Mouse (Mus musculus): ENCODE measurements around the gene Gm11549. TPM values are rescaled to one million over a fixed set of nuclear protein-coding genes. Genes with fewer than 3 reads are reported as not detected.
A peak's percentile ranks its signal among the peaks of the same experiment; 100 is the strongest.

Gene Gm11549
- polyA plus RNA-seq, 1 experiment from 2014 or later = 0.17 TPM

- no peaks in the 10 kb centered on the region for H3K4me1 ChIP-seq
- no peak overlapping the region for H3K9ac ChIP-seq
- H3K27ac ChIP-seq = no peak overlapping the region
- 58% methylated on average over 10 of the region's 10 CpGs for whole genome bisulfite sequencing
- H3K4me2 ChIP-seq = no peak overlapping the region
- ATAC-seq (ENCODE audit: borderline replicate concordance, extremely low read depth, low FRiP score, low TSS enrichment) = no peak
- no peaks in the 10 kb centered on the region for H3K27me3 ChIP-seq
- no peaks in the 10 kb centered on the region for H3K9me3 ChIP-seq
- no peaks in the 10 kb centered on the region for H3K36me3 ChIP-seq
- H3K4me3 ChIP-seq = no peak overlapping the region
Measured at GRCm38 (mm10) chr3:36505809-36506735, 15.5 kb downstream of the Gm11549 start.

- no peak overlapping the region for H3K4me3 ChIP-seq
- H3K36me3 ChIP-seq = no peaks in the 10 kb centered on the region
- no peaks in the 10 kb centered on the region for H3K9me3 ChIP-seq
- no peaks in the 10 kb centered on the region for H3K4me1 ChIP-seq
- no peak for ATAC-seq (ENCODE audit: borderline replicate concordance, extremely low read depth, low FRiP score, low TSS enrichment)
- H3K9ac ChIP-seq = no peak overlapping the region
- no peak overlapping the region for H3K4me2 ChIP-seq
- no peaks in the 10 kb centered on the region for H3K27me3 ChIP-seq
- H3K27ac ChIP-seq = no peak overlapping the region
- WGBS = 78% methylated on average over 8 of the region's 8 CpGs
Measured at GRCm38 (mm10) chr3:36505306-36505705, 16.3 kb downstream of the Gm11549 start.

DNA sequence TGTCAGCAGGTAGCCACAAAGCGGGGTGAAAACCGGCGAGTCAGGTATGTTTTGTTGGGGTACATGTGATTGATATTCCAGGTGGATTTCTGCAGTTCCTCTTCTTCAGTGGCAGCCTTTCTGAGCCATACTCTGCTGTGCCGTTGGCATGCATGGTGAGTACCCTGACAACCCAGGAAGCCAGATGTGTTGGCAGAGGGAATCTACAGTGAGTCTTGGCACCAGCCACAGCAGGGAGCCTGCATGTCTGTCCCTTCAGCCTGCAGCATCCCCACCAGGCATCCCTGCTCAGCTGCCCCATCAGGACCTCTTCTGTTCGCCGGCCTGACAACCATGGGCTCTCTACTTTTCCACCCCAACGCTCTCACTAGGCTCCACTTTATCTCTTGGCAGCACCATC lies 20.1 kb downstream of the Gm11549 start:
- H3K9me3 ChIP-seq = no peaks in the 10 kb centered on the region
- H3K9ac ChIP-seq = no peak overlapping the region
- peaks cover 3% of the 10 kb centered on the region; the same call in 1 of the 2 replicates for H3K4me1 ChIP-seq
- H3K27ac ChIP-seq = no peak overlapping the region
- no peaks in the 10 kb centered on the region for H3K36me3 ChIP-seq
- no peak for ATAC-seq (ENCODE audit: borderline replicate concordance, extremely low read depth, low FRiP score, low TSS enrichment)
- H3K27me3 ChIP-seq = no peaks in the 10 kb centered on the region
- no peak overlapping the region for H3K4me2 ChIP-seq
- H3K4me3 ChIP-seq = no peak overlapping the region
- WGBS = 60% methylated on average over 7 of the region's 7 CpGs

DNA sequence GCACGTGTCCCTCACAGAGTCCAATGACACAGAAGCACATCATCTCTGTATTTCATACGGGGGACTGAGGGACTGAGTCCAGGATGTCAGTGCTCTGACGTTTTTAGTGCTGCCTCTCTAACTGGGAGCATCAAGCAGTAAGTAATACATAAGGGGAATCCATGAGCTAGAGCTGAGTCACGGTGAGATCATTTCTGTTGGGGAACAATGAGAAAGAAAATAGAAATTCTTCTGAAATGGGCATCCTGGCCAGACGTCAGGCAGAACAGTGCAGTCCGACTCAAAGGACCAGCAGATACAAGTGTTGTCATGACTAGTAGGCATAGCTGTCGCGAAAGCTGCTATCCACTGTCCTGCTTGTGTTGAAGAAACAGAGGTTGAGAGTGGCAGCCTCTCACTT lies 20.6 kb downstream of the Gm11549 start:
- Histone ChIP-seq H3K27me3 (no peaks in the 10 kb centered on the region), H3K4me2 (no peak overlapping the region), H3K36me3 (no peaks in the 10 kb centered on the region), H3K9me3 (no peaks in the 10 kb centered on the region), H3K9ac (no peak overlapping the region), H3K4me1 (peaks cover 3% of the 10 kb centered on the region; the same call in 1 of the 2 replicates), H3K27ac (no peak overlapping the region), H3K4me3 (no peak overlapping the region)
- no peak for ATAC-seq (ENCODE audit: borderline replicate concordance, extremely low read depth, low FRiP score, low TSS enrichment)
- 79% methylated on average over 8 of the region's 8 CpGs for WGBS

DNA sequence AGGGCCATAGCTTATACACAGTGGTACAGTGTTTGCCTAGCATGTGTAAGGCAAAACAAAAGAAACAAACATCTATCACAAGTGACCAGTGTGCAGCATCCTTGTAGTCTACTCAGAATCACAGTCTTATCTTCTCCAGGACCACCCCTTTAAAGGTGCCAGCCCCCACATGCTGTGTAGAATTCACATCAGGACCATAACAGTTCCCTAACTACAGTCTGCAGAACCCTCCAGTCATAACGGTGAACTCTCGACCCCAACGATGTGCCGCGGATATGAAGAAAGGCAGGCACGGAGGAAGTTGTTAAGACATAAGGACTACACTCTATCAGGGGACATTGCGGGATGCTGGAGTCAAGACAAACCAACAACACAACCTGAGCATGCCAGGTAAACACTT lies 22.2 kb downstream of the Gm11549 start:
- Histone ChIP-seq H3K27ac (no peak overlapping the region), H3K27me3 (no peaks in the 10 kb centered on the region), H3K9me3 (no peaks in the 10 kb centered on the region), H3K4me2 (no peak overlapping the region), H3K9ac (no peak overlapping the region), H3K4me1 (peaks cover 7% of the 10 kb centered on the region), H3K4me3 (no peak overlapping the region), H3K36me3 (no peaks in the 10 kb centered on the region)
- ATAC-seq (ENCODE audit: borderline replicate concordance, extremely low read depth, low FRiP score, low TSS enrichment) = no peak
- WGBS = 90% methylated on average over 7 of the region's 7 CpGs

DNA sequence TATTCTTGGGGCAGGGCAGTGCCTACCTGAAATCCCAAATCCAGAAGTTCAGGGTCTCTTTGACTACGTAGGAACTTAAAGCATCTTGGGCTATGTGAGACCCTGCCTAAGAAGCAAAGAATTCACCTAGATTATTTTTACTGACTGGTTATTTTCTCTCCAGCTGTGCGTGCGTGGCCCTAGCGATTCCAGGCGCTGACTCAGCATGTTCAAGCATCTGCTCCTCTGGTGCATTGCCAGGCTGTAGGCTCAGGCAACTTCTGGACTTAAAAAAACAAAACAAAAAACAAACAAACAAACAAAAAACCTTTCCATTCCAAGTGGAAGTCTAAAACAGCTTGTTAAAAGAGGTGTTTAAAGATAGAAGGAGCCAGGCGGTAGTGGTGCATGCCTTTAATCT lies 23.4 kb downstream of the Gm11549 start:
- Histone ChIP-seq H3K27me3 (no peaks in the 10 kb centered on the region), H3K4me1 (peaks cover 7% of the 10 kb centered on the region), H3K9ac (no peak overlapping the region), H3K4me3 (no peak overlapping the region), H3K9me3 (no peaks in the 10 kb centered on the region), H3K27ac (no peak overlapping the region), H3K4me2 (no peak overlapping the region), H3K36me3 (no peaks in the 10 kb centered on the region)
- ATAC-seq (ENCODE audit: borderline replicate concordance, extremely low read depth, low FRiP score, low TSS enrichment) = no peak
- WGBS = 74% methylated on average over 6 of the region's 6 CpGs

GRCm38 (mm10) chr3:36496746-36497145 lies 24.9 kb downstream of the Gm11549 start:
- no peaks in the 10 kb centered on the region for H3K27me3 ChIP-seq
- H3K4me2 ChIP-seq = peak overlapping the region; percentile 31
- no peaks in the 10 kb centered on the region for H3K9me3 ChIP-seq
- H3K27ac ChIP-seq = no peak overlapping the region
- no peak overlapping the region for H3K4me3 ChIP-seq
- no peak; the same call in 1 of the 2 replicates for ATAC-seq (ENCODE audit: borderline replicate concordance, extremely low read depth, low FRiP score, low TSS enrichment)
- H3K4me1 ChIP-seq = peaks cover 7% of the 10 kb centered on the region
- H3K9ac ChIP-seq = peak overlapping the region; percentile 38; the same call in 1 of the 2 replicates
- no peaks in the 10 kb centered on the region for H3K36me3 ChIP-seq
- WGBS = 14% methylated on average over 14 of the region's 14 CpGs

DNA sequence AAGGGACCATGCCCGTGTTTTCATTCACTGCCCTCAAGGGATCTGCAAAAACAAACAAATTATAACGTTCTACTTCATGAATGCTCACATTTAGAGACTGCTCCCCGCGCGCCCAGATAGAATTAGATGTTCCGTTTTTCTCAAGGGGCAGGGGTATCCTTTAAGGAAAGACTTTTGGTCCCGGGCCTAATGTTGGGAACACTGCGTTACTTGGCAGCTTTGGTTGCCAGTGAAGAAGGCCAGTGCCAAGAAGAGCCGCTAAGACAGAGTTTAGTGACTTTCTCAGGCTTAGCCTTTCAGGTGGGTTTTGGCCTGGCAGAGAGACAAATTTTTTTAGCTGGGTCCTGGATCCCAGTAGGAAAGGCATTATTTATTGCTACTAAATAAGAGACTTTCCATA lies 25.3 kb downstream of the Gm11549 start:
- Histone ChIP-seq H3K9me3 (no peaks in the 10 kb centered on the region), H3K36me3 (no peaks in the 10 kb centered on the region), H3K4me2 (peak overlapping the region; percentile 31; the same call in 1 of the 2 replicates), H3K27ac (no peak overlapping the region), H3K4me3 (no peak overlapping the region), H3K27me3 (no peaks in the 10 kb centered on the region), H3K4me1 (peaks cover 7% of the 10 kb centered on the region), H3K9ac (peak overlapping the region; percentile 38; the same call in 1 of the 2 replicates)
- no peak for ATAC-seq (ENCODE audit: borderline replicate concordance, extremely low read depth, low FRiP score, low TSS enrichment)
- WGBS = 78% methylated on average over 9 of the region's 9 CpGs

DNA sequence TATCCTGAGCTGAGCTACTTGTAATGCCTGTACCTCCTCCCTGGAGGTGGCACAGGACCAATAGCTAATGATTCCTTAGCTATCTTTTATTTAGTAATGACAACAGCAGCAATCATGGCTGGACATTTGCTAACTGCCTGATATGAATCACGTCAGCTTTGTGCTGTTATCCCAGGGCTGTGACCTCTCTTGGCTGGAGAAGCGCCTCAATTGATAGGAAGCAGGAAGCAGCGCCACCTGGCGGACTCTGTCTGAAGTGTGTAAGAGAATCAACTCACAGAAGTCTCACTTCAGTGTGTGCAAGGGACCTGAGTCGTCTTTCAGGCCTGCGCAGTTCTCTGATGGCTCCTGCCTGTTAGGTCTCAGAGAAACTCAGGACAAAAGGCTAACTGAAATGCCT lies 26.2 kb downstream of the Gm11549 start:
- no peaks in the 10 kb centered on the region for H3K36me3 ChIP-seq
- ATAC-seq (ENCODE audit: borderline replicate concordance, extremely low read depth, low FRiP score, low TSS enrichment) = peak; percentile 60; the same call in 1 of the 2 replicates
- peaks cover 7% of the 10 kb centered on the region for H3K4me1 ChIP-seq

DNA sequence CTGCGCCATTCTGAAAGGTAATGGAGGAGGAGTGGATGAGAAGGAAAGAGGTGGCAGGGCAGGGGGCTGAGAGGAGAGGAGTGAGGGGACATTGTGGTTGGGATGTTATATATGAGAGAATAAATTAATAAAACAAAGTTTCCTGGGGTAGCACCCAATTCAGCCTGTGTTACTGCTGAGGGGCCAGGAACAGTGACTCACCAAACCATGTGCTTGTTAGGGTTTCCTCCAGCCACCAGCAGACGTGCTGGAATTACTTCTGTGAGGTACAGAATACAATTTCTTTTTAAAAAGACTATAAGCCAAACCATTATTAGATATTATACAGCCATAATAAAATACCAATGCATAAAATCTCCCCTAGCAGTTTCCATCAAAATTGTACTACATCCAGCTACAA lies 27.0 kb downstream of the Gm11549 start:
- Histone ChIP-seq H3K9me3 (no peaks in the 10 kb centered on the region), H3K4me2 (no peak overlapping the region), H3K27me3 (no peaks in the 10 kb centered on the region), H3K36me3 (no peaks in the 10 kb centered on the region), H3K4me1 (peaks cover 7% of the 10 kb centered on the region), H3K27ac (no peak overlapping the region), H3K4me3 (no peak overlapping the region), H3K9ac (no peak overlapping the region)
- WGBS = 89% methylated on average over 2 of the region's 2 CpGs
- ATAC-seq (ENCODE audit: borderline replicate concordance, extremely low read depth, low FRiP score, low TSS enrichment) = no peak

More for the DNA sequence above, 26.2 kb downstream of the Gm11549 start:
- Histone ChIP-seq H3K4me3 (0 out of 2 replicates have a peak overlapping the region, but pooled peaks have one; percentile 3), H3K9ac (no peak overlapping the region), H3K27me3 (no peaks in the 10 kb centered on the region), H3K27ac (no peak overlapping the region), H3K9me3 (no peaks in the 10 kb centered on the region), H3K4me2 (0 out of 2 replicates have a peak overlapping the region, but pooled peaks have one; percentile 32)
- WGBS = 7% methylated on average over 6 of the region's 6 CpGs

- Histone ChIP-seq H3K4me1 (peaks cover 7% of the 10 kb centered on the region), H3K9ac (no peak overlapping the region), H3K4me3 (no peak overlapping the region), H3K36me3 (no peaks in the 10 kb centered on the region), H3K27me3 (no peaks in the 10 kb centered on the region), H3K27ac (no peak overlapping the region), H3K9me3 (no peaks in the 10 kb centered on the region), H3K4me2 (no peak overlapping the region)
- no peak for ATAC-seq (ENCODE audit: borderline replicate concordance, extremely low read depth, low FRiP score, low TSS enrichment)
- 29% methylated on average over 6 of the region's 6 CpGs for WGBS
Measured at GRCm38 (mm10) chr3:36493641-36494283, 27.9 kb downstream of the Gm11549 start.

Data from lung, embryonic 15.5 days (tissue).